Mouse (Mus musculus) kidney, postnatal 25 days (tissue): ENCODE results near the gene Dffa.
"Not testable (repeated sequence)": the region's sequence is repeated elsewhere in the genome, so short reads cannot be mapped to it uniquely, and the experiment has no call there.

ENCODE experiments used
- DNase-seq, 2 experiments: peaks; one replicate each; pipeline ENCODE4 v3.0.0; 2021; ENCODE audit warnings: mixed read lengths in 2 of 2

Dffa gene

GRCm38 (mm10) chr4:149149196-149149595 lies 45.2 kb downstream of the Dffa start:
- no peak for DNase-seq

- no peak for DNase-seq
Observed at GRCm38 (mm10) chr4:149149611-149150010, 45.7 kb downstream of the Dffa start.

- DNase-seq, result no peak
Observed at GRCm38 (mm10) chr4:149150256-149150655, 46.3 kb downstream of the Dffa start.

GRCm38 (mm10) chr4:149150721-149151120 lies 46.8 kb downstream of the Dffa start:
- no peak for DNase-seq

- no peak for DNase-seq
Observed at GRCm38 (mm10) chr4:149154859-149155258, 50.9 kb downstream of the Dffa start.

GRCm38 (mm10) chr4:149155711-149156110 lies 51.8 kb downstream of the Dffa start:
- DNase-seq, result no peak

- DNase-seq, result no peak
Observed at GRCm38 (mm10) chr4:149157415-149157973, 53.5 kb downstream of the Dffa start.

- DNase-seq, result no peak
Observed at GRCm38 (mm10) chr4:149159203-149159602, 55.3 kb downstream of the Dffa start.

- DNase-seq, result no peak
Observed at GRCm38 (mm10) chr4:149159891-149160290, 55.9 kb downstream of the Dffa start.

- DNase-seq, result no peak
Observed at GRCm38 (mm10) chr4:149161166-149161565, 57.2 kb downstream of the Dffa start.

GRCm38 (mm10) chr4:149163196-149163595 lies 59.2 kb downstream of the Dffa start:
- DNase-seq, result no peak

- DNase-seq, result no peak
Observed at GRCm38 (mm10) chr4:149164150-149164549, 60.2 kb downstream of the Dffa start.

- DNase-seq, result peak; percentile 99
Observed at GRCm38 (mm10) chr4:149166215-149166946, 62.4 kb downstream of the Dffa start, which contains the start of gene Pgd. Gene Pgd, minus strand, starts transcription at chr4:149166771.

GRCm38 (mm10) chr4:149166957-149167611 lies 63.1 kb downstream of the Dffa start:
- peak in 1 of 2 experiments; percentile 41 for DNase-seq

- DNase-seq, result no peak
Observed at GRCm38 (mm10) chr4:149168016-149168415, 64.1 kb downstream of the Dffa start.

- not testable (repeated sequence) for DNase-seq
Observed at GRCm38 (mm10) chr4:149169926-149170325, 66.0 kb downstream of the Dffa start.
